Mouse (Mus musculus) heart, embryonic 10.5 days (tissue): ENCODE results near the gene Trpc6. TPM values are rescaled to one million over a fixed set of nuclear protein-coding genes. Genes with fewer than 3 reads are reported as not detected.

Experiments used
- DNase-seq: peaks from one replicate; pipeline ENCODE4 v3.0.0-alpha.2; 2017; ENCODE audit warnings: low spot score
- H3K27ac ChIP-seq: fragments of 300-500 bp; sonication (generic); 2 replicates; pipeline ENCODE4 v1.5.1; 2016; ENCODE audit warnings: mild to moderate bottlenecking
- H3K27me3 ChIP-seq: fragments of 300-500 bp; sonication (generic); 2 replicates; pipeline ENCODE4 v1.6.1; 2016; ENCODE audit warnings: mild to moderate bottlenecking; ENCODE audit not compliant: poor library complexity, insufficient read depth, severe bottlenecking
- H3K36me3 ChIP-seq: fragments of 300-500 bp; sonication (generic); 2 replicates; pipeline ENCODE4 v1.6.1; 2016; ENCODE audit warnings: mild to moderate bottlenecking, moderate library complexity
- H3K4me1 ChIP-seq: fragments of 300-500 bp; sonication (generic); 2 replicates; pipeline ENCODE4 v1.6.1; 2016; ENCODE audit warnings: mild to moderate bottlenecking
- H3K4me3 ChIP-seq: fragments of 300-500 bp; sonication (generic); 2 replicates; pipeline ENCODE4 v1.5.1; 2016; ENCODE audit warnings: mild to moderate bottlenecking, moderate library complexity
- H3K9me3 ChIP-seq: fragments of 300-500 bp; sonication (generic); 2 replicates; pipeline ENCODE4 v1.6.1; 2016; ENCODE audit warnings: mild to moderate bottlenecking, moderate library complexity
- WGBS: fragments of 180-500 bp; shearing (Covaris S2); methylation state at CpG from one replicate; pipeline ENCODE4 v1.1.7; 2016; 5-methylcytosine and 5-hydroxymethylcytosine counted together
- polyA plus RNA-seq: library from polyadenylated mRNA; unstranded; fragments of >200 nt; fragmentation: Nextera tagmentation; extraction: Ambion mirVana; gene quantifications from 2 replicates; pipeline ENCODE4 v1.2.1, GENCODE M21; 2016

The Trpc6 gene
- polyA plus RNA-seq, result 0.81 and 1.5 TPM in 2 replicates

GRCm38 (mm10) chr9:8544041-8544794, at the start of gene Trpc6:
Trpc6 (plus strand) TSS chr9:8544142.
- under 1% methylated on average over 44 of the region's 44 CpGs for WGBS
- H3K27ac ChIP-seq, result peak within 1 kb of the TSS; percentile 72
- H3K4me1 ChIP-seq, result peaks cover 9% of the 10 kb centered on the region; the same call in 1 of the 2 replicates
- no peaks in the 10 kb centered on the region for H3K9me3 ChIP-seq
- no peaks in the 10 kb centered on the region for H3K36me3 ChIP-seq
- H3K4me3 ChIP-seq, result peak within 1 kb of the TSS; percentile 69
- peak; percentile 75 for DNase-seq
- peaks cover 18% of the 10 kb centered on the region for H3K27me3 ChIP-seq

GRCm38 (mm10) chr9:8520911-8521310, 23.0 kb upstream of the Trpc6 start:
- H3K9me3 ChIP-seq, result no peaks in the 10 kb centered on the region
- H3K4me1 ChIP-seq, result no peaks in the 10 kb centered on the region
- H3K27me3 ChIP-seq, result no peaks in the 10 kb centered on the region
- no peak overlapping the region for H3K4me3 ChIP-seq
- H3K36me3 ChIP-seq, result no peaks in the 10 kb centered on the region
- H3K27ac ChIP-seq, result no peak overlapping the region
- no peak for DNase-seq

- H3K36me3 ChIP-seq, result no peaks in the 10 kb centered on the region
- DNase-seq, result no peak
- H3K9me3 ChIP-seq, result no peaks in the 10 kb centered on the region
- H3K4me3 ChIP-seq, result no peak overlapping the region
- no peaks in the 10 kb centered on the region for H3K4me1 ChIP-seq
- no peak overlapping the region for H3K27ac ChIP-seq
- 81% methylated on average over 1 of the region's 1 CpGs for WGBS
- no peaks in the 10 kb centered on the region for H3K27me3 ChIP-seq
Observed at GRCm38 (mm10) chr9:8533670-8534069, 10.3 kb upstream of the Trpc6 start.

- no peak for DNase-seq
- H3K27me3 ChIP-seq, result peaks cover 18% of the 10 kb centered on the region
- H3K4me3 ChIP-seq, result no peak overlapping the region
- H3K9me3 ChIP-seq, result no peaks in the 10 kb centered on the region
- WGBS, result 23% methylated on average over 2 of the region's 2 CpGs
- peaks cover 9% of the 10 kb centered on the region; the same call in 1 of the 2 replicates for H3K4me1 ChIP-seq
- no peak overlapping the region for H3K27ac ChIP-seq
- H3K36me3 ChIP-seq, result no peaks in the 10 kb centered on the region
Observed at GRCm38 (mm10) chr9:8545236-8545635, 1.3 kb downstream of the Trpc6 start.

GRCm38 (mm10) chr9:8558574-8558973, 14.6 kb downstream of the Trpc6 start:
- no peaks in the 10 kb centered on the region for H3K36me3 ChIP-seq
- H3K4me1 ChIP-seq, result no peaks in the 10 kb centered on the region
- WGBS, result 65% methylated on average over 1 of the region's 1 CpGs
- H3K27ac ChIP-seq, result no peak overlapping the region
- no peaks in the 10 kb centered on the region for H3K27me3 ChIP-seq
- H3K4me3 ChIP-seq, result no peak overlapping the region
- H3K9me3 ChIP-seq, result no peaks in the 10 kb centered on the region
- no peak for DNase-seq

- Histone ChIP-seq H3K4me3 (no peak overlapping the region), H3K9me3 (no peaks in the 10 kb centered on the region), H3K36me3 (no peaks in the 10 kb centered on the region), H3K27me3 (no peaks in the 10 kb centered on the region), H3K4me1 (no peaks in the 10 kb centered on the region), H3K27ac (no peak overlapping the region)
- no peak for DNase-seq
- WGBS, result 45% methylated on average over 6 of the region's 6 CpGs
Observed at GRCm38 (mm10) chr9:8592618-8593017, 48.7 kb downstream of the Trpc6 start.

GRCm38 (mm10) chr9:8597089-8597488, 53.1 kb downstream of the Trpc6 start:
- whole genome bisulfite sequencing, result 18% methylated on average over 1 of the region's 1 CpGs
- Histone ChIP-seq H3K4me3 (no peak overlapping the region), H3K4me1 (no peaks in the 10 kb centered on the region), H3K27ac (no peak overlapping the region), H3K27me3 (no peaks in the 10 kb centered on the region), H3K36me3 (no peaks in the 10 kb centered on the region), H3K9me3 (no peaks in the 10 kb centered on the region)
- no peak for DNase-seq

- no peak overlapping the region for H3K27ac ChIP-seq
- no peaks in the 10 kb centered on the region for H3K36me3 ChIP-seq
- no peaks in the 10 kb centered on the region for H3K27me3 ChIP-seq
- no peak overlapping the region for H3K4me3 ChIP-seq
- no peak for DNase-seq
- H3K9me3 ChIP-seq, result no peaks in the 10 kb centered on the region
- H3K4me1 ChIP-seq, result no peaks in the 10 kb centered on the region
Observed at GRCm38 (mm10) chr9:8606816-8607491, 63.0 kb downstream of the Trpc6 start.

- 53% methylated on average over 2 of the region's 2 CpGs for WGBS
- Histone ChIP-seq H3K4me1 (no peaks in the 10 kb centered on the region), H3K36me3 (no peaks in the 10 kb centered on the region), H3K27me3 (no peaks in the 10 kb centered on the region), H3K9me3 (no peaks in the 10 kb centered on the region), H3K4me3 (no peak overlapping the region), H3K27ac (no peak overlapping the region)
- DNase-seq, result no peak
Observed at GRCm38 (mm10) chr9:8634344-8634743, 90.4 kb downstream of the Trpc6 start.

- WGBS, result 80% methylated on average over 5 of the region's 5 CpGs
- Histone ChIP-seq H3K27me3 (no peaks in the 10 kb centered on the region), H3K27ac (no peak overlapping the region), H3K36me3 (no peaks in the 10 kb centered on the region), H3K9me3 (no peaks in the 10 kb centered on the region), H3K4me1 (no peaks in the 10 kb centered on the region), H3K4me3 (no peak overlapping the region)
- no peak for DNase-seq
Observed at GRCm38 (mm10) chr9:8643453-8643852, 99.5 kb downstream of the Trpc6 start.

- H3K27ac ChIP-seq, result no peak overlapping the region
- H3K36me3 ChIP-seq, result no peaks in the 10 kb centered on the region
- no peak overlapping the region for H3K4me3 ChIP-seq
- H3K4me1 ChIP-seq, result no peaks in the 10 kb centered on the region
- no peak for DNase-seq
- H3K9me3 ChIP-seq, result no peaks in the 10 kb centered on the region
- no peaks in the 10 kb centered on the region for H3K27me3 ChIP-seq
Observed at GRCm38 (mm10) chr9:8655347-8655746, 111.4 kb downstream of the Trpc6 start.

- WGBS, result 63% methylated on average over 1 of the region's 1 CpGs
- no peak overlapping the region for H3K4me3 ChIP-seq
- no peaks in the 10 kb centered on the region for H3K9me3 ChIP-seq
- H3K27me3 ChIP-seq, result no peaks in the 10 kb centered on the region
- no peaks in the 10 kb centered on the region for H3K36me3 ChIP-seq
- H3K27ac ChIP-seq, result no peak overlapping the region
- no peak for DNase-seq
- H3K4me1 ChIP-seq, result no peaks in the 10 kb centered on the region
Observed at GRCm38 (mm10) chr9:8672944-8673343, 129.0 kb downstream of the Trpc6 start.

GRCm38 (mm10) chr9:8676607-8677006, 132.7 kb downstream of the Trpc6 start:
- no peaks in the 10 kb centered on the region for H3K9me3 ChIP-seq
- WGBS, result 57% methylated on average over 1 of the region's 1 CpGs
- no peaks in the 10 kb centered on the region for H3K27me3 ChIP-seq
- no peak for DNase-seq
- H3K36me3 ChIP-seq, result no peaks in the 10 kb centered on the region
- H3K27ac ChIP-seq, result no peak overlapping the region
- H3K4me1 ChIP-seq, result no peaks in the 10 kb centered on the region
- no peak overlapping the region for H3K4me3 ChIP-seq
